Mouse (Mus musculus) hindbrain, embryonic 10.5 days (tissue): ENCODE data around the gene 4931406C07Rik. TPM values are rescaled to one million over a fixed set of nuclear protein-coding genes. Genes with fewer than 3 reads are reported as not detected.
"Not testable (repeated sequence)": the region's sequence is repeated elsewhere in the genome, so short reads cannot be mapped to it uniquely, and the experiment has no call there.

Source experiments
- DNase-seq: peaks from one replicate; pipeline ENCODE4 v3.0.0-alpha.2; 2017; ENCODE audit warnings: low spot score
- H3K27ac ChIP-seq: fragments of 300-500 bp; sonication (generic); 2 replicates; pipeline ENCODE4 v1.5.1; 2016; ENCODE audit warnings: mild to moderate bottlenecking, moderate library complexity
- H3K27me3 ChIP-seq: fragments of 300-500 bp; sonication (generic); 2 replicates; pipeline ENCODE4 v1.6.1; 2016; ENCODE audit warnings: mild to moderate bottlenecking; ENCODE audit not compliant: poor library complexity, insufficient read depth, severe bottlenecking
- H3K36me3 ChIP-seq: fragments of 300-500 bp; sonication (generic); 2 replicates; pipeline ENCODE4 v1.6.1; 2016; ENCODE audit warnings: mild to moderate bottlenecking, moderate library complexity
- H3K4me1 ChIP-seq: fragments of 300-500 bp; sonication (generic); replicated peaks from 2 replicates; pipeline ENCODE4 v1.6.1; 2016; ENCODE audit warnings: mild to moderate bottlenecking
- H3K4me3 ChIP-seq: fragments of 300-500 bp; sonication (generic); 2 replicates; pipeline ENCODE4 v1.5.1; 2016; ENCODE audit warnings: mild to moderate bottlenecking, moderate library complexity
- H3K9me3 ChIP-seq: fragments of 300-500 bp; sonication (generic); 2 replicates; pipeline ENCODE4 v1.6.1; 2016; ENCODE audit warnings: mild to moderate bottlenecking, moderate library complexity
- WGBS: fragments of 180-500 bp; shearing (Covaris S2); methylation state at CpG from one replicate; pipeline ENCODE4 v1.1.7; 2016; 5-methylcytosine and 5-hydroxymethylcytosine counted together
- polyA plus RNA-seq: library from polyadenylated mRNA; unstranded; fragments of >200 nt; fragmentation: Nextera tagmentation; extraction: Ambion mirVana; gene quantifications from 2 replicates; pipeline ENCODE4 v1.2.1, GENCODE M21; 2016

4931406C07Rik gene
- polyA plus RNA-seq, 1 experiment from 2014 or later, result 5.6 TPM

- H3K27ac ChIP-seq, result peak overlapping the region; percentile 98
- WGBS, result 9% methylated on average over 6 of the region's 6 CpGs
These were observed 1.0 kb upstream of the 4931406C07Rik start for GRCm38 (mm10) chr9:15307257-15307656.

GRCm38 (mm10) chr9:15305503-15306397 lies 498 bp downstream of the 4931406C07Rik start, which contains the start of gene Taf1d:
Gene Taf1d, plus strand, starts transcription at chr9:15306214.
- Histone ChIP-seq H3K27ac (peak within 1 kb of the TSS; percentile 98), H3K27me3 (no peaks in the 10 kb centered on the region), H3K4me1 (peaks cover 32% of the 10 kb centered on the region), H3K9me3 (no peaks in the 10 kb centered on the region), H3K4me3 (peak within 1 kb of the TSS; percentile 88), H3K36me3 (peaks cover 36% of the 10 kb centered on the region)
- WGBS, result 13% methylated on average over 45 of the region's 45 CpGs
- peak; percentile 95 for DNase-seq

More at GRCm38 (mm10) chr9:15307257-15307656, 1.0 kb upstream of the 4931406C07Rik start:
- peak; percentile 10 for DNase-seq
- Histone ChIP-seq H3K36me3 (peaks cover 52% of the 10 kb centered on the region), H3K9me3 (no peaks in the 10 kb centered on the region), H3K27me3 (no peaks in the 10 kb centered on the region), H3K4me1 (peaks cover 32% of the 10 kb centered on the region), H3K4me3 (peak overlapping the region; percentile 88)

- H3K4me3 ChIP-seq, result no peak overlapping the region
- H3K36me3 ChIP-seq, result peaks cover 8% of the 10 kb centered on the region
- H3K4me1 ChIP-seq, result peaks cover 15% of the 10 kb centered on the region
- WGBS, result 68% methylated on average over 2 of the region's 2 CpGs
- no peaks in the 10 kb centered on the region for H3K9me3 ChIP-seq
- no peak for DNase-seq
- no peak overlapping the region for H3K27ac ChIP-seq
- H3K27me3 ChIP-seq, result no peaks in the 10 kb centered on the region
These were observed 3.4 kb downstream of the 4931406C07Rik start for GRCm38 (mm10) chr9:15302881-15303280.

DNA sequence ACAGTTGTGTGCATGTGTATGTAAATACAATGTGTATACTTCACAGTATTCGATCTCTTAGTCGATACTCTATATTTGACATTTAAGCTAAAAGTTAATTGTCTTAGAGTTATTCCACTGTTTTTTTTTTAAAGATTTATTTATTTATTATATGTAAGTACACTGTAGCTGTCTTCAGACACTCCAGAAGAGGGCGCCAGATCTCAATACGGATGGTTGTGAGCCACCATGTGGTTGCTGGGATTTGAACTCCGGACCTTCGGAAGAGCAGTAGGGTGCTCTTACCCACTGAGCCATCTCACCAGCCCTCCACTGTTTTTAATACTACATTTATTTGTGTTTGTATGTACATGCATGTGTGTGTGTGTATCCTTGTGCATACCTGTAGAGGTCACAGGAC lies 4.2 kb downstream of the 4931406C07Rik start:
- 78% methylated on average over 6 of the region's 6 CpGs for WGBS
- H3K27ac ChIP-seq, H3K27me3 ChIP-seq, DNase-seq, H3K36me3 ChIP-seq, H3K4me3 ChIP-seq, H3K4me1 ChIP-seq, H3K9me3 ChIP-seq: not testable (repeated sequence)

DNA sequence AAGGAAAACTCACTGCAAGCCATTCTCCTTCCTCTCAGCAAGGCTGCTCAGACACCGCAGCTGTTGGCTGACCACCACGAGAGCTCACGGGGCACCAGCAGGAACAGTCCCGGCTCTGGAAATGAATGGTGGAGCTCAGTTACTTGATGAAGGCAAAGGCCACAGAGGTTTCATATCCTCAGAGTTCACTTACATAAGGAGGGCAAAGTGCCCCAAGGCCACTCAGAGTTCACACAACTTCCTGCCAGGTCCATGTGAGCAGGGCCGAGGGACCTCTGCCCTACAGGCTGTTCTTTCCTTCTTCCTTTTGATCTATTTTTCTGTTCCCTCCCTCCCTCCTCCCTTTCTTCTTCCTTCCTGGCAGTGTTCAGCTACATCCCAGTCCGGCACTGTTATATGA lies 4.8 kb downstream of the 4931406C07Rik start:
- Histone ChIP-seq H3K27me3 (no peaks in the 10 kb centered on the region), H3K4me1 (peaks cover 3% of the 10 kb centered on the region; the same call in 1 of the 2 replicates), H3K4me3 (no peak overlapping the region), H3K36me3 (no peaks in the 10 kb centered on the region), H3K9me3 (no peaks in the 10 kb centered on the region), H3K27ac (no peak overlapping the region)
- WGBS, result 59% methylated on average over 6 of the region's 6 CpGs
- DNase-seq, result peak; percentile 39

DNA sequence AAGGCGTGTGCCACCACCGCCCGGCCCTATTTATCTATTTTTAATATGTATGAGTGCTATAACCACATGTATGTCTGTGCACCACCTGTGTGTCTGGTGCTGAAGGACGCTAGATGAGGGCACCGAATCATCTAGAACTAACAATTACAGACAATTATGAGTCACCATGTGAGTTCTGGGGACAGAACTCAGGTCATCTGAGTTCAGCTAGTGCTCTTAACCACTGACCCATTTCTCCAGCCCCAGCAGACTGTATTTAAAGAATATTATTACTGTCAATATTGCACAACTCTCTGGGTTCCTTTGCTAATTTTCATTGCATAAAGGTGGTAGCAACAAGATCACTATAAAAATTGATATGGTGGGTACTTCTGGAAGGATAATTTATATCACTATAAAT lies 6.2 kb downstream of the 4931406C07Rik start:
- Histone ChIP-seq H3K9me3 (no peaks in the 10 kb centered on the region), H3K27ac (no peak overlapping the region), H3K4me3 (no peak overlapping the region), H3K36me3 (no peaks in the 10 kb centered on the region), H3K4me1 (no peaks in the 10 kb centered on the region), H3K27me3 (no peaks in the 10 kb centered on the region)
- WGBS, result 90% methylated on average over 5 of the region's 5 CpGs
- DNase-seq, result no peak

DNA sequence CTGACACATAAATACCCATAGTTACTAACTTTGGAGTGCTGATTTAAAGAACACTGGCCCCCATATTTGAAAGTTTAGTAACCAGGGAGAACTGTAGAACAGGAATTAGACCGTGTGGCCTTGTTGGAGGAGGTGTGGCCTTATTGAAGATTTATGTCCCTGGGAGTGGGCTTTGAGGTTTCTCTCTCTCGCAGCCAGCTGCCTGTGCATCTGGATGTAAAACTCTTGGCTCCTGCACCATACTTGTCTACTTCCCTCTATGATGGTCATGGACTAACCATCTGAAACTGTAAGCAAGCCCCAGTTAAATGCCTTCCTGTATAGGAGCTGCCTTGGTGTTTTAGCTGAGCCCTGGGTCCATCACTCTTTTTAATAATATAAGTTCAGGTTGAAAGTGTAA lies 7.8 kb downstream of the 4931406C07Rik start:
- Histone ChIP-seq H3K4me1 (no peaks in the 10 kb centered on the region), H3K36me3 (no peaks in the 10 kb centered on the region), H3K4me3 (no peak overlapping the region), H3K27me3 (no peaks in the 10 kb centered on the region), H3K9me3 (no peaks in the 10 kb centered on the region), H3K27ac (no peak overlapping the region)
- 83% methylated on average over 2 of the region's 2 CpGs for WGBS
- no peak for DNase-seq

GRCm38 (mm10) chr9:15297112-15297511 lies 9.1 kb downstream of the 4931406C07Rik start:
- no peaks in the 10 kb centered on the region for H3K27me3 ChIP-seq
- 90% methylated on average over 7 of the region's 7 CpGs for WGBS
- H3K4me1 ChIP-seq, result no peaks in the 10 kb centered on the region
- no peak for DNase-seq
- no peak overlapping the region for H3K27ac ChIP-seq
- H3K4me3 ChIP-seq, result no peak overlapping the region
- H3K9me3 ChIP-seq, result no peaks in the 10 kb centered on the region
- H3K36me3 ChIP-seq, result no peaks in the 10 kb centered on the region

GRCm38 (mm10) chr9:15289251-15289650 lies 17.0 kb downstream of the 4931406C07Rik start:
- no peak overlapping the region for H3K4me3 ChIP-seq
- DNase-seq, result no peak
- no peaks in the 10 kb centered on the region for H3K27me3 ChIP-seq
- WGBS, result 91% methylated on average over 6 of the region's 6 CpGs
- no peak overlapping the region for H3K27ac ChIP-seq
- no peaks in the 10 kb centered on the region for H3K9me3 ChIP-seq
- 0 out of 2 replicates have a peak, but pooled peaks cover 4% of the 10 kb centered on the region for H3K36me3 ChIP-seq
- H3K4me1 ChIP-seq, result no peaks in the 10 kb centered on the region

- Histone ChIP-seq H3K27me3 (no peaks in the 10 kb centered on the region), H3K36me3 (0 out of 2 replicates have a peak, but pooled peaks cover 4% of the 10 kb centered on the region), H3K4me1 (no peaks in the 10 kb centered on the region), H3K4me3 (no peak overlapping the region), H3K27ac (no peak overlapping the region), H3K9me3 (no peaks in the 10 kb centered on the region)
- no peak for DNase-seq
- 89% methylated on average over 3 of the region's 3 CpGs for WGBS
These were observed 17.8 kb downstream of the 4931406C07Rik start for GRCm38 (mm10) chr9:15288402-15288801.

DNA sequence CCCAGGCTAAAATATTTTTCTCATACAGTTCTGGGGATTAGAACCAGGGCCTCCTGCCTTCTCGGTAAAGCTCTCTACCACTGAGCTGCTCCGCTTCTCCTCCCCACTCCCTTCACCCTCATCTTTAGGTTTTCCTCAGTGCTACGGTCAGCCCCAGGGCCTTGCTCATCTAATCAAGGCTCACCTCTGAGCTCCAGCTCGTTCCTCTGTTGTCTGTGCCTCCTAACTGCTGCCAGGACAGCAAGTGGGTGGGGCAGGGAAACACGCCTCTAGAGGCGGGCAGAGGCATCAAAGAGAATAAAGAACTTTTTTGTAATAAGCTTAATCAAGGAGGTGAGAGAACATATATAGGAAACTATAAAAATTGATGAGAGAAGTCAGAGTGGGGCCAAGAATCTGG lies 18.4 kb downstream of the 4931406C07Rik start:
- no peaks in the 10 kb centered on the region for H3K27me3 ChIP-seq
- H3K4me1 ChIP-seq, result no peaks in the 10 kb centered on the region
- no peak for DNase-seq
- no peaks in the 10 kb centered on the region for H3K9me3 ChIP-seq
- 0 out of 2 replicates have a peak, but pooled peaks cover 4% of the 10 kb centered on the region for H3K36me3 ChIP-seq
- no peak overlapping the region for H3K4me3 ChIP-seq
- no peak overlapping the region for H3K27ac ChIP-seq
- WGBS, result 51% methylated on average over 6 of the region's 6 CpGs

DNA sequence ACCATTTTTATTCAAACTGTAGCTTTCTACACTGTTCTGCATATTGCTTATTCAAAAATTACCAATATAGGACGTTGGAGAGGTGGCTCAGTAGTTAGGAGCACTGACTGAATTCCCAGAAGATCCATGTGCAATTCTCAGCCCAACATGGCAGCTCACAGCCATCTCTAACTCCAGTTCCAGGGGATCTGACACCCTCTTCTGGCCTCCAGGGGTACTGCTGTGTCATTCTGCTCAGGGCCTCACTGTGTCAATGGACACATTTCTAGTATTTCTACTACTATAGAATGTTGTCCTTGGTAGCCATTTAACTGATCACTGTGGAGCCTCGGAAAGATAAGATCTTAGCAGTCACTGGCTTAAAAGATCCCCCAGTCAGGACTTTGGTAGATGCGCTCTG lies 20.8 kb downstream of the 4931406C07Rik start:
- no peak overlapping the region for H3K27ac ChIP-seq
- WGBS, result 73% methylated on average over 3 of the region's 3 CpGs
- H3K4me3 ChIP-seq, result no peak overlapping the region
- H3K4me1 ChIP-seq, result peaks cover 9% of the 10 kb centered on the region
- 0 out of 2 replicates have a peak, but pooled peaks cover 4% of the 10 kb centered on the region for H3K36me3 ChIP-seq
- no peaks in the 10 kb centered on the region for H3K9me3 ChIP-seq
- no peak for DNase-seq
- H3K27me3 ChIP-seq, result no peaks in the 10 kb centered on the region

GRCm38 (mm10) chr9:15280491-15280879 lies 25.8 kb downstream of the 4931406C07Rik start:
- Histone ChIP-seq H3K36me3 (peaks cover 19% of the 10 kb centered on the region), H3K27me3 (no peaks in the 10 kb centered on the region), H3K9me3 (no peaks in the 10 kb centered on the region), H3K27ac (peak overlapping the region; percentile 89), H3K4me1 (peaks cover 24% of the 10 kb centered on the region), H3K4me3 (peak overlapping the region; percentile 84)
- 55% methylated on average over 5 of the region's 5 CpGs for WGBS
- DNase-seq, result no peak
